Mouse (Mus musculus) adrenal gland, adult (tissue): ENCODE measurements around the gene Pcdh15.

Source experiments
- DNase-seq, 2 experiments: peaks; one replicate each; pipeline ENCODE4 v3.0.0; 2022 to 2023; ENCODE audit warnings: low spot score in 1 of 2; ENCODE audit not compliant: inconsistent age in 2 of 2

Gene Pcdh15

DNA sequence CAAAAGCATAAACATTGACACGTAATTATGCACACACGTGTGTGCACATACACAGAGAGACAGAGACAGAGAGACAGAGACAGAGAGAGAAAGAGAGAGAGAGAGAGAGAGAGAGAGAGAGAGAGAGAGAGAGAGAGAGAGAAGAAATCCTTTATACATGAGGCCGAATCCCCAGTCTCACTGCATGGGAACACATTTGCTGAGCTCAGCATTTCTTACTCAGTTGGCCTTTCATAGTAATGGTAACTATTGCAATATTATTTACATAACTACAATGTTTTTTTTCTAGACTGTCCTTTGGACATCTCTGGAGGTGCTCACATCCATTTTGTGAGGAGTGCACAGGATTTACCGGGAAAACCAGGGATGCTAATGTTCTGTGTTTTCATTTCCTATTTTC, 705.9 kb downstream of the Pcdh15 start:
- no peak for DNase-seq

DNA sequence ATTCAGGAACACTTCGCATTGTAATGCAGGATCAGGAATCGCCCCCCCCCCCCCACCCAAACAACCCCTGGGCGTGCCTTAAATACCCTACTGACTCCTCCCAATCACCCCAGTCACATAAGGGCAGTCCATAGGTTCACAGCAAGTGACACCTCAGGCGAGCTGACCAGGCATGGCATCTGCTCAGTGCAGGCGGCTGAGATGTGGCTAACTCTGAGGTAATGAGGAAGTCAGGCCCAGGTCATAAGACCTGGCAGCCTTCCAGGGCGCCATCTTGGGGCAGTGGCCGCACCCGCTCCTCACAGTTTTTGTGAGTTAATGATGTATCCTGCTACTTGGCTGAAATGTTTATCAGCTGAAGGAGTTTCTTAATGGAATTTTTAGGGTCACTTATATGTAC, 713.2 kb downstream of the Pcdh15 start:
- DNase-seq = no peak

DNA sequence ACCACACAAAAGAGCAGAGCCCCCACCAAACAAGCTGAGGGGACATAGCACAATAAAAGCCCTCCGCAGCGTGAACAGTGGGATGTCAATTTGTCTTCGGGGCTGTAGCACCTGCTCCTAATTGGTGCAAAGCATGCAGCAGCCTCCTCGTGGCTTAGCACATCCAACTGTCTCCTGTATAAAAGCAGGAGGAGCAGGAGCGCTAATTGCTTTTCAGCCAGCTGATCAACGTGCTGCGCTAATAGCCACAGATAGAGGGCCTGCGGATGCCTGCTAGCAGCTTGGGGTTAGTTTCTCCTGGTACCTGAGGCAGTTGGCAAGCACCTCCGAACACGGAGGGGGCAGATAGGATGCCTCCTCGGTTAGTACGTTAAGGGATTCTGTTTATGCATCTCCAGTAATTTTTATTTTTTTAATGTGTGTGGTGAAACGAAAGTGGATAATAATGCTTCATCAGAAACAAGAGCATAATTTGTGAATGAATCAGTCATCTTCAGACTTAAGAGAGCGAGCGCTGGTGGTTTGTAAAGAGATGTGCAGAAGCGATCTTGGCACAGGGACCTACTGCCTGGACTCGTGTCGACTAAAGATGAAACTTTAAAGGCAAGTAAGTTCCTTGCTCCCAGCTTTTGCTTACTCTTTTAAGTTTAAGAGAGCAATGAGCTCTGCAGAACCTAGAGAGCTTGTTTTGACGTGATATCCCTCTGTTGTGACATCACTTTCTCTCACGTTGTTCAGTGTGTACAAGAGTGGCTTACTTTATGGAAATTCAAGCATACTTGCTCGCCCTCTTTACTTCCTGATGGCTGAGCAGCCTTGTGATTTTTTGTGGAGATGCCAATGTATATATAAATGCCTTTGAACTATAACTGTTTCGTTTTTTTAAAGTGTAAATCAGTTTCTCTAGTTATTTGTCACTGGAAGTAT, 722.8 kb downstream of the Pcdh15 start:
- peak; percentile 21 to 53 for DNase-seq

DNA sequence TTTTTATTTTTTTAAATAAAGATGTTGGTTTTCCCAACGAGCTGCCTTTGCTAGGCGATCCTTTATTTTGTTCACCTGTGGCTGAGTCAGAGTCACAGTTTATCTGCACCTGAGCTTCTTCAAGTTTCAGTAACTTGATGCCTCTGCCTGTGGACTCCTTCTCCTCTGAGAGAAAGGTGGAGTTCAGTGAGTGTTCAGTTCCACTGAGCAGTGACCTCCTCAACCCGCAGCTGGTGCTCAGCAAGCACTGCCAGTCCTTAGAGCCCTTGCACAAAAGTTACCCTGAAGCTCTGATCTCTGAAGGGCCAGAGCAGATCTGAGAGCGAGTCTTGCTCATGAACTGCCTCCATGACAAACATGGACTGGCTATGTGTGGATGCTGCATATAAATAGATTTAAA, 724.1 kb downstream of the Pcdh15 start:
- DNase-seq = no peak

DNA sequence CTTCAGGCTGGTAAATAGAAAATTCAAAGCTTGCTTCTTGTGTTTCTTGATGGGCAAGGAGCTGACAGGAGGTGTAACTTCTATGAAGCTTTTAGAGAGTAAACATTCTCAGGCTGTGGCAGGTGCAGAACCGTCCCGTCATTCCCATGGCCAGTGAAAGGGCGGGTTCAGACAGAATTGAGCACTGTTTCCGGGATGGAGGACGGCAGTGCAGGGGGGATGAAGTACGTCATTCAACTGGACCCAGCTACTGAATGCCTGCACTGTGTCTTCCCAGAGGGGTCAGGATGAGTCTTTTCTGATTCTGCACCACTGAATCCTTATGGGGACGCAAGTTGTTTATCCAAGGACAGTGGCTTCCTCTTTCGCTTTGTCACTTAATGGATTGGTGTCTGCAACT, 727.2 kb downstream of the Pcdh15 start:
- DNase-seq = peak in 1 of 2 experiments; percentile 47

DNA sequence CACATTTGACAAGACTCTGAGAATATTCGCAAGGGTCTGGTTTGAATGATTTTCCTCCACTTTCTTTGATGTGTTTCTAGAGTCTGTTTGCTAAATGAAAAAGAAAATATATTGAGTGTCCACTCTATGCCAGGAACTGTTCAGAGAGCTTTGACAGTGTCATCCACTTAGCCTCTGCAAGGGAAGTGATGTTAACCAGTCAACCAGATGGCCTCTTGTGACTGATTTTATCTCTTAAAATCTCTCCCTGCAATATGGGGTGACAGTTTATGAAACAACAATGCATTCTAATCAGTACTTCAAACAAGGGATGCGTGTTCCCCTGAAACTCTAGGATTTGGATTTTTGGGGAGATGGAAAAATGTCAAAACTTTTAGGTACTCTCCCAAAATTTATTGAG, 729.6 kb downstream of the Pcdh15 start:
- DNase-seq = peak in 1 of 2 experiments; percentile 32

DNA sequence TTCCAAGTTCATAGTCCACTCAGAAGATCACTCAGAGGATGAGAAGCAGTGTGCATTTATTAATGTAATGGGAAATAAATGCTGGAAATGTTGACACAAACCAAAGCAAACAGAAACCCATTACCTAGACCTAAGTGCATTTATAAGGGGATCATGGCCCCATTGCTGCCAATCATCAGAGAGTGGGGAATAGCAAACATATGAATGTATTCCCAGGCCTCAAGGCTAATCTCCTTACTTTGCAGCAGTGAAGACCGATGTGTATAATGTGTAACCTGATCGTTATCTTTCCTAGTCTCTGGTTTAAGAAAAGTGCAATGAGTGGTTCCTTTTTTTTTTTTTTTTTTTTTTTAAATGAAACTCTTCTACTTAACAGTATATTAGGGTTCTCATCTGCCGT, 745.9 kb downstream of the Pcdh15 start:
- no peak for DNase-seq

DNA sequence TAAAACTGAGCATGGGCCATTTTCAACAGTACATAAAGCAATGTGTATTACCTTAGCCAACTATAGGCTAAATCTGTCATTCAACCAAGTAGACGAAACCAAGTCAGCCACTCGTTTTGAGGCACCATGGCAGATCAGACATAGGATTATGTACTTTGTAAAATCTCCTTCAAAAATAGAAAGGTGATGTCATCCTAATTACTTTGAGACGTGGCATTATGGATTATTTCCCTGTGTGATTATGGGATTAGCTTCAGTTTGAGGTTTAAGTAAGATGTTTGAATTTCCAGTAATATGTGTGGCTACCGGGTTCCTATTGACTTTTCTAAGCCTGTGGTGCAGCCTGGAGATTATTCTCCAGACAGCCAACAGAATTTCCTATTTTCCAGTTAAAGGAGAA, 763.0 kb downstream of the Pcdh15 start:
- DNase-seq = no peak

DNA sequence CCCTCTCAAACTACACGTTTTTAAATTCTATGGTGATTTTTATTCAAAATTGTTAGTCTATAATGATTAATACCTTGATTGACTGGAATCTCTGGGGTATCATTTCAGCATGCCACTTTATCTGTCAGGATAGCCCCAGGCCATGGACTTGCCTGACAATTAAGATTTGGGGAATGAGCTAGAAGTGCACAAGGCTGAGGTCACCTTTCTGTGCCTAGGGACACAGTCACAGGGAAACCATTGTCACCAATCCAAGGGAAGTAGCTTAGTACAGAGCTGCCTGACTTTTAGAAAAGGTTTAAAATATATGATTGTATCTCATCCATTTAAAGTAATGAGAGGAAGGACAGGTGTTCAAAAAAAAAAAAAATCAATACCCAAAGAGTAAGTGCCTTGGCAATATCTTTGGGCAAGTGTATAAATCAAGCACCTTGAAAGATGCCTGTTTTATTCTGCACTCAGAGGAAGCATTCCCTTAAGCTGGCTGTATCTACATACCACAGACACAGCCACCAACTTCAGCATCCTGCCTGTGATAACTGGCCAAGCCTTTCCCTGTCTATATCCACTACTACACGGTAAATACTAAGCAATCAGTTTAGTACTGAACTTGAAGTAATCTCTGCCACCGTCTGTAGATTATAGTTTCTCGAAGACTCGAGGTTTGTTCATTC, 779.0 kb downstream of the Pcdh15 start:
- no peak for DNase-seq

DNA sequence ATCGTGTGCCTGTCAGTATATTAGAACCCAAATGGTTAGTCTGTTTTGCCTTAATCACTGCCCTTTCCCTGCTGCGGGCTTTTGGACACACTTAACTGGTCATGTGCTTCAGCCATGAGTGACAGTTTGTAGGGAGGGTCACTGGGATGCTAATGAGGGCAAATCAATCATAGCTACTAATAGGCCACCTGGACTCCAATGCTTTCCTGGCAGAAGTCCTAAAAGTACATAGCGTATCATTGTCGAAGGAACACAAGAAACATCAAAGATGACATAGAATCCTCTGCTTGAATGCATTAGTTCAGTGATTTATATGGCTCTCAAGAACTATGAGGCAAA, 779.6 kb downstream of the Pcdh15 start:
- no peak for DNase-seq

DNA sequence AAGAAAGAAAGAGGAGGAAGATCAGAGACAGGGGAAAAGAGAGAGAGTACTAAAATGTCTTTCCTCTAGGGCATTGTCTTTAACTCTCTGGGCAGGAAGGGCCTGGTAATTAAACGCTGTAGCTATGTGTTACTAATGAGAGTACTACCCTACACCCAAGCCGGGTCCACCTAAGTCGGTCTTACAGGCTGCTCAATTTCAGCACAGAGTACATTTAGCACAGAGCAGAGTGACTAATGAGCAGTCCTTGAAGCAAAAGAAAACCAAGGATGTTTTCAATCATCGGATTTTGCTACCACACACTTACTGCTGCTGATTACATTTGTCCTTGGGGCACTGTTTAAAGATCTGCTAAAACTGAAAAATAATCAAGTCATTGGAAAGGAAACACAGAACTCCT, 788.6 kb downstream of the Pcdh15 start:
- peak in 1 of 2 experiments; percentile 81 for DNase-seq

DNA sequence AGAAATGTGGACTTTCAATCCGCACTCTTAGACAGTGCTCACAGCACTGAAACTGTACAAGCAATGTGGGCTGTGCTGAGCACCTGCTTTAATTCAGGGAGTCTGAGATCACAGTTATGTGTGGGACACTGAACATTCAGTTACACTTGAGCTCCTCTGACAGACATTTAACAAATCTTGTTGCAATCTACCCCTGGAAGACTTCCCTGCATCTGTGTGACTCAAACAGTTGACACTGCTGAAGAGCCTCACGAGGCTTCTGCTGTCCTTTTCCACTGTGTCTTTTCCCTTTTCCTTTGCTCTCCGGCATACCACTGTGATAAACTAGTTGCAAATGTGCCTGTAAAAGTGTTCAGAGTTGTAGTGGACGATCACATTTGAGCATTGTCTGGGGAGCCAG, 793.1 kb downstream of the Pcdh15 start:
- DNase-seq = peak in 1 of 2 experiments; percentile 69

DNA sequence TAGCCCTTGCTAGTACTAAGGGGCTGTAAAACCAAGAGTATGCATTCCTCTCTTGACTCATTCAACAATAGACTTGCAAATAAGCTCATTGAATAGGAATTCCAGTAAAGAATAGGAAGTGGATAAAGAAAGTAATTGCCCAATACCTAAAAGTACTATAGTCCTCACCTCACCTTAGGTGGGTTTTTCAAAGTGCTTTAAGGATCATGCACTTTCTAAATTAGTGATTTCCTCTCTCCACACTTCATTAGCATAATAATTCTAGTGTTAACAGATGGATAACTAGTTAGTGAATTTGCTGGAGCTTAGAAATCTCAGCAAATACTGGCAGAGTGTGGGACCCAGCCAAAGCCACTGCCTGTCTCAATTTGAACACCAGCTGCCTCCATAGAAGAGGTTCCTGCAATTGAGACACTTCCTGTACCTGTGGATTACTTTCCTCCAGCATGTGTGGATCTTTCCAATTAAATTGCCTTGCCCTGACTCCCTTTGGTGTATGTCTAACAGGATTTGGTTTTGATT, 797.0 kb downstream of the Pcdh15 start:
- no peak for DNase-seq

DNA sequence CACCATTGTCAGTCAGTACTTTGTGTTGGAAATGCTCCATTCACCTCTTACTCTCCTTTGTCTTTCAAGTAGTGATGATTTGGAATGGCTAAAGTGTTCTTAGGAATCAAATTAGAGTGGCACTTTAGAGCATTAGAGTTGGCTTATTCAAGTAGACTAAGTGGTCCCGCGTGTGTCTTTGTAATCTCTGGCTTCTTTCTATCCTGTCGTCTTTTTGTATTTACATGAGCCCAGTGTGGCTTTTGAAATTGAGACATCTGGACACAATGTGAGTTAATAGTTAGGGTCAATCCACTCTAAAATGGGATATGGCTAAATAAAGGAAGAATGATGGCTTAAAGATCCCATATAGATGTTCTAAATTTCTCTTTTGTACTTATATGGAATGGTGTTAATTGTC, 800.0 kb downstream of the Pcdh15 start:
- no peak for DNase-seq

DNA sequence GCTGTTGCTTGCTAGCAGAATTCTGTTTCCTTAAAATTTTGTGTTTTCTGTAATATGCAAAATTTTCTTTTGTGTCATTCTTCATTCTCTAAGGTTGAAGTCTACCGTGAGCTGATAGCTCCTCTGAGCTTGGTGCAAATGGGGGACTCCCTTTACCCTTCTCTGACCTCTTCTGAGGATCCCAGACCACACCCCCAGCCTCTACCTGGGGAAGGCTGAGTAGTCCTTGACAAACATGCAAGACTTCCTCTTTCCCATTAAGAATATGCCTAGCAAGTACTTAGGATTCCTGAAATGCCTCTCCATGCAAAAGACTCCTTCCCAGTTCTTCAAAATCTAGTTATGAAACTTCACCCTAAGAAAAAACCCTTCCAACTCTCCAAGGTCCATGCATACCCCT, 808.5 kb downstream of the Pcdh15 start:
- DNase-seq = no peak

DNA sequence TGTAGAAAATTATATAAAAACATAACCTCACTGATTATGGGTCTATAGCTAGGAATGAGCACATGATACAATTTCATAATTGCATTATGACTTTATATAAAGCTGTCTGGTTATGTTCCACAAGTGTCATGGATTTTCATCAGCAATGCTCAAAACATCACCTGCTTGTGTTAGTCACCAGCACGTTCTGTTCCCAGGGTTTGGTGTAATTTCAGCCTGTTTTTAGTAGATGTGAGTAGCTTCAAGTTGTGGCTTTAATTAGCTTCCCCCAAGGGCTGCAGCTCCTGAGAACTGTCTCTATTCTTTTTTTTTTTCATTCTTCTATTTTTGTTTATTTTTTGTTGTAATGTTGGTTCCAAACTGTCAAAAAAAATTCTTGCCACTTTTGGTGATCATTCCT, 809.4 kb downstream of the Pcdh15 start:
- DNase-seq = no peak

DNA sequence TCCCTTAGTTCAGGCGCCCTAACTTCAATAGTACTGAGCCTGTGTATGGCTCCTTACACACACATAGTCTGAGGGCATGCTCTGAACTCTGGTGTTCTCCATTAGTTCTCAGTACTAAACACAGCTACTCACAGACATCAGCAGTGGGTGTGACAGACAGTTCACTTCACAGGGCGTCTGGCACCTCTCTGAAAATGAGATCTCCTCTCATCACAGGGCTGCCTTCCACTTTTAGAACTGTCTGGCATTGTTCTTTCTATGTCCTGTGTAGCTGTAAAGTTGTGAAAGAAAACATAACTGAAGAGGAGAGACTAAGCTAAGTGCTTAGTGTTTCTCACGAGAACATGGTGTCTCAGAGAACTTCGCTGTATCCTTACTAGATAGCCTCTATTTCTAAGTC, 816.0 kb downstream of the Pcdh15 start:
- no peak for DNase-seq

DNA sequence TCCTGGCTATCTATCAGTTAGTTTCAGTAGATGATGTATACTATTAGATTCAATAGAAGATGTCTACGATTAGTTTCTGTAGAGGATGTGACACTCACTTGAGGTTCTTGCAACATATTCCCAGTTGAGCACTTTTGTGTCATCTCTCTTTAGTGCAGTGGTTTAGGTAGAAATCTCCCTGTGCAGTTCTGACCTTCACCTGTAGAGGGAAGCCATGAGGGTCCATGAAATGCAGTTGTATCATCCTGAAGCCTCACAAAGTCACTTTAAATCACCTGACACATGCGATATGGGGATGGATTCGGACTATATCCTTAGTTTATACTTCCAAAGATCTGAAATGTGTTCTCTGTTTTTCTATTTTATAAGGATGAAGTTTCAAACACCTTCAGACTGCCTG, 822.4 kb downstream of the Pcdh15 start:
- DNase-seq = peak in 1 of 2 experiments; percentile 45

DNA sequence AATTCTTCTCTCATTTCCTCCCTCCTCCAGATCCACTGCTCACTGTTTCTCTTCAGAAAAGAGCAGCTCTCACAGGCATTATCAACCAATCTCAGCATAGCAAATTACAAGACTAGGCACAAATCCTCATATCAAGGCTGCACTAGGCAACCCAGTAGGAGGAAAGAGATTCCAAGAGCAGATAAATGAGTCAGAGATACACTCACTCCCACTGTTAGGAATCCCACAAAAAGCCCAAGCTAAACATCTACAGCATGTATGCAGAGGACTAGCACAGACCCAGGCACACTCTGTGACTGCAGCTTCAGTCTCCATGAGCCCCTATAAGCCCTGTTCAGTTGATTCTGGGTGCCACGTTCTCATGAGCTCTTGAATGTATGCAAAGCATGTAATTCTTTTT, 829.5 kb downstream of the Pcdh15 start:
- DNase-seq = peak in 1 of 2 experiments; percentile 17

DNA sequence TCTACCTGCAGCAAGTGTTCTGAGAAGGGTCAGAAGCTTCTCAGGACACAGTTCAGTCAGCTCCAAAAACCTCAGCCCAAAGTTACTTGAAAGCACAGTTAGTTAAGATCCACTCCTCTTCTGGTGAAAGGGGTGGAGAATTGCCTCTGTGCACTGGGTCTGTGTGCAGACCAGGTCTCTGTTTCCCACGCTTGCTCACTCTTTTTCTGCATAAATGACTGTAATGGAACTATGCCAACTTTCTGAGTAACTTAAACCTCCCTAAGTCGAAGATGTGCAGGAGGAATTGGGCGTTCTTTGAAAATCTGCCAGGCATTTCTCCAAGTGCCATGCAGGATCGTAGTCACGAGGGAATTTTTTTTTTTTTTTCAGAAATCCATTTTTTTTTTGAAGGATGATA, 830.6 kb downstream of the Pcdh15 start:
- peak in 1 of 2 experiments; percentile 25 for DNase-seq

DNA sequence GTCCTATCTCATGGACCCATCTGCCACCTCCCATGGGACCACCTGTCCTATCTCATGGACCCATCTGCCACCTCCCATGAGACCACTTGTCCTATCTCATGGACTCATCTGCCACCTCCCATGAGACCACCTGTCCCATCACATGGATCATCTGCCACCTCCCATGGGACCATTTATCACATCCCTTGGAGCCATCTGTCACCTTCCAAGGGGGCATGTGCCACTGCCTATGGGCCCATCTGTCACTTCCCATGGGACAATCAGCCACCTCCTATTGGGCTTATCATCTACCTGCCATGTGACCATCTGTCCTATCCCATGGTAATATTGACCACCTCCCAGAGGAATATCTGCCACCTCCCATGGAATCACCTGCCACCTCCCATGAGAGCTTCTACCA, 832.0 kb downstream of the Pcdh15 start:
- DNase-seq = no peak

DNA sequence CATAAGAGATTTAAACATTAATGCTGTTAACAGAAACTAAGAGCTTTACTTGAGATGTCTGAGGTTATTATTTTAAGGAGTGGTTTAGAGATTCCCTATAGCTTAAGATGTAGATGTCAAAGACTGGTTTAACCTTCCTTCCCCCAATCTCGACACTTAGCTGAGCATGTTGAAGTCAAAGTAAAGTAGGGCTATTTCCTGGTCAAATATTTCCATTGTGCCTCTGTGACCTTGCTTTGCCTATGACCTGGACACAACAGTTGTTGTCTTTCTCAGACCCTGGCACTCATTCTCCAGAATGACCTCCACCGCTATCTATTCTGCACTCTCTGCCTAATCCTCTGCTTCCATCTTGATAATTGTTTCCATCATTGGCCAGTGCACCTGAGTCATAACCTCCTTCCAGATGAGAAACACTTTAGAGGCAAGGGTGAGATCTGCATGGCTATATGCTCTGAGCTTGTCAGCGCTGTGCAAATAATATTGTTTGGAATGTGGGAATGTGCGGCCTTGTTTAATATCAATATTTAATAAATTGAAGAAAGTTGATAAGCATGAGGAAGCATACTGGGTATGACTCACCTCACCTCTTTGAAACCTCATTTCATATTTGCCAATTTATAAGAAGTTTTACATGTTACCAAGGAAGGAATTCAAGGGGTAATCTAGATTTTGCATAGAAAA, 833.0 kb downstream of the Pcdh15 start:
- DNase-seq = no peak
